Mouse (Mus musculus) hindbrain, postnatal 0 days (tissue): ENCODE data around the gene Fam187b. TPM values are rescaled to one million over a fixed set of nuclear protein-coding genes. Genes with fewer than 3 reads are reported as not detected.

Source experiments
- ATAC-seq: fragments of 200-750 bp; cut with Nextera tagmentation; 2 replicates; pipeline ENCODE4 v1.8.0; 2017; ENCODE audit warnings: mild to moderate bottlenecking, moderate TSS enrichment, moderate library complexity
- DNase-seq: peaks from one replicate; pipeline ENCODE4 v3.0.0-alpha.2; 2015; ENCODE audit warnings: low spot score
- H3K27ac ChIP-seq: fragments of 300-500 bp; sonication (generic); 2 replicates; pipeline ENCODE4 v1.5.1; 2014; ENCODE audit warnings: mild to moderate bottlenecking
- H3K27me3 ChIP-seq: fragments of 300-500 bp; sonication (generic); 2 replicates; pipeline ENCODE4 v1.6.1; 2014; ENCODE audit warnings: low read length, mixed read lengths; ENCODE audit not compliant: insufficient read depth
- H3K36me3 ChIP-seq: fragments of 300-500 bp; sonication (generic); 2 replicates; pipeline ENCODE4 v1.6.1; 2014; ENCODE audit warnings: low read length, mixed read lengths; ENCODE audit not compliant: insufficient read depth
- H3K4me1 ChIP-seq: fragments of 300-500 bp; sonication (generic); 2 replicates; pipeline ENCODE4 v1.6.1; 2014; ENCODE audit warnings: antibody characterized with exemption, low read length, mixed read lengths; ENCODE audit not compliant: insufficient read depth
- H3K4me2 ChIP-seq: fragments of 300-500 bp; sonication (generic); 2 replicates; pipeline ENCODE4 v1.6.1; 2014; ENCODE audit warnings: low read depth, mild to moderate bottlenecking, low read length, moderate library complexity, mixed read lengths
- H3K4me3 ChIP-seq: fragments of 300-500 bp; sonication (generic); 2 replicates; pipeline ENCODE4 v1.5.1; 2014; ENCODE audit warnings: low read length
- H3K9ac ChIP-seq: fragments of 300-500 bp; sonication (generic); replicated peaks from 2 replicates; pipeline ENCODE4 v1.6.1; 2014; ENCODE audit warnings: mild to moderate bottlenecking, low read length, moderate library complexity, mixed read lengths
- H3K9me3 ChIP-seq: fragments of 300-500 bp; sonication (generic); 2 replicates; pipeline ENCODE4 v1.6.1; 2016; ENCODE audit warnings: low read length, mixed read lengths
- CTCF ChIP-seq: IDR thresholded peaks from 2 replicates; pipeline ENCODE4 v1.5.1; 2016; ENCODE audit warnings: antibody characterized with exemption, control low read depth, low read depth
- WGBS: fragments of 180-500 bp; shearing (Covaris S2); extraction: QIAGEN DNeasy Blood & Tissue Kit; methylation state at CpG from one replicate; pipeline ENCODE4 v1.1.7; 2014; 5-methylcytosine and 5-hydroxymethylcytosine counted together
- polyA plus RNA-seq: library from polyadenylated mRNA; unstranded; fragments of >200 nt; fragmentation: Nextera tagmentation; extraction: Ambion mirVana; gene quantifications from 2 replicates; pipeline ENCODE4 v1.2.1, GENCODE M21; 2015
- total RNA-seq: library from RNA; depleted of rRNA; stranded (reverse); fragments of >200 nt; gene quantifications from 2 replicates; pipeline ENCODE4 v1.2.3, GENCODE M21; 2014

Fam187b gene
- total and polyA plus RNA-seq, 2 experiments from 2014 or later = 0.16 to 0.89 TPM

- no peak for ATAC-seq
- no peak for DNase-seq
- no peaks in the 10 kb centered on the region for H3K4me1 ChIP-seq
- TF ChIP-seq CTCF = no peak
- H3K27me3 ChIP-seq = no peaks in the 10 kb centered on the region
- H3K4me3 ChIP-seq = no peak overlapping the region
- no peak overlapping the region for H3K9ac ChIP-seq
- no peaks in the 10 kb centered on the region for H3K9me3 ChIP-seq
- no peaks in the 10 kb centered on the region for H3K36me3 ChIP-seq
- no peak overlapping the region for H3K27ac ChIP-seq
- 81% methylated on average over 4 of the region's 4 CpGs for WGBS
- no peak overlapping the region for H3K4me2 ChIP-seq
Measured at GRCm38 (mm10) chr7:30988519-30989162, 15.1 kb downstream of the Fam187b start.

DNA sequence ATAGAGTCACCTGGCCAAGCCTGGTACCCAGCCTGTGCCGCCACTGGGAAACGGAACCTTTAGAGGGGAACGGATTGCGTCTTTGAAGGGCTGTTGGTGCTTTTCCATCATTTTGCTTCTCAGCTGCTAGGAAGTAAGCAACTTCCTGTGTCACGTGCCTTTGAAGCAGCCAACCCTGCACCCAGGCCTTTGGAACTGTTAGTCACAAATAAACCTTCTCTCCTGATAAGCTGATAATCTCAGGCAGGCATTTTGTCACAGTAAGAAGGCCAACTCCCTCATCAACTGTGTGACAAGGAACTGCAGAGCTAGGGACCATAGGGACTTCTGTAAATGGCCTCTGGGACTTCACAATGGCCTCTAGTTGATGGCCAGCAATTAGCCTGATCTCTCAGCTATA lies 18.6 kb downstream of the Fam187b start:
- 82% methylated on average over 5 of the region's 5 CpGs for WGBS
- Histone ChIP-seq H3K4me2 (no peak overlapping the region), H3K27ac (no peak overlapping the region), H3K27me3 (no peaks in the 10 kb centered on the region), H3K4me1 (no peaks in the 10 kb centered on the region), H3K9ac (no peak overlapping the region), H3K9me3 (no peaks in the 10 kb centered on the region), H3K4me3 (no peak overlapping the region), H3K36me3 (no peaks in the 10 kb centered on the region)
- DNase-seq = no peak
- no peak for ATAC-seq
- no peak for TF ChIP-seq CTCF

DNA sequence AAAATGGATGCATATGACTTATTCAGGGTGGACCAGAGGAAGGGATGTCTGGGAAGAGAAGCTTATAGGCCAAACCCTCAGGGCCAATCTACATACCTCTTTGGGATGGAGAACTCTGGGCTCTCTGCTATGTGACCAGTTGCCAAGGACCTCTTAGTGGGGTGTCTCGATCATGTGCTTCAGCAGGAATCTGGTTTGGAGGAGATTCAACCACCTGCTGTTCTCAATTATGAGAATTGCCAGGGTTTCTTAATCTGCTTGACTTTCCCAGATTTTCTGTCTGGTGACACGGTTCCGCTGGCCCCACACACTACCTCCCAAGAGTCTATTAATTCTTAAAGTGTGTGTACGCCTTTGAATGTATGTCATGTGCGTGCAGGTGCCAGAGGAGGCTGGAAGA lies 20.4 kb downstream of the Fam187b start:
- Histone ChIP-seq H3K9ac (no peak overlapping the region), H3K27me3 (no peaks in the 10 kb centered on the region), H3K27ac (no peak overlapping the region), H3K9me3 (no peaks in the 10 kb centered on the region), H3K4me1 (no peaks in the 10 kb centered on the region), H3K4me3 (no peak overlapping the region), H3K36me3 (no peaks in the 10 kb centered on the region), H3K4me2 (no peak overlapping the region)
- ATAC-seq (no peak), DNase-seq (peak; percentile 26)
- TF ChIP-seq CTCF = no peak
- 55% methylated on average over 5 of the region's 5 CpGs for WGBS

- Histone ChIP-seq H3K4me3 (no peak overlapping the region), H3K9ac (no peak overlapping the region), H3K9me3 (no peaks in the 10 kb centered on the region), H3K4me2 (no peak overlapping the region), H3K4me1 (no peaks in the 10 kb centered on the region), H3K27me3 (no peaks in the 10 kb centered on the region), H3K36me3 (no peaks in the 10 kb centered on the region), H3K27ac (no peak overlapping the region)
- TF ChIP-seq CTCF = 0 out of 2 replicates have a peak, but pooled peaks have one; percentile 4
- WGBS = 92% methylated on average over 2 of the region's 2 CpGs
- ATAC-seq = no peak
- DNase-seq = no peak
Measured at GRCm38 (mm10) chr7:30996491-30996890, 22.9 kb downstream of the Fam187b start.

GRCm38 (mm10) chr7:31000505-31001020 lies 27.0 kb downstream of the Fam187b start:
- Histone ChIP-seq H3K4me1 (no peaks in the 10 kb centered on the region), H3K4me3 (no peak overlapping the region), H3K4me2 (no peak overlapping the region), H3K27me3 (no peaks in the 10 kb centered on the region), H3K9ac (no peak overlapping the region), H3K36me3 (no peaks in the 10 kb centered on the region), H3K27ac (no peak overlapping the region; the same call in 1 of the 2 replicates), H3K9me3 (no peaks in the 10 kb centered on the region)
- ATAC-seq = peak; percentile 58; the same call in 1 of the 2 replicates
- WGBS = 26% methylated on average over 7 of the region's 7 CpGs
- peak; percentile 75 for DNase-seq
- TF ChIP-seq CTCF = no peak

GRCm38 (mm10) chr7:31002650-31003049 lies 29.1 kb downstream of the Fam187b start:
- WGBS = 88% methylated on average over 8 of the region's 8 CpGs

GRCm38 (mm10) chr7:31007775-31008174 lies 34.2 kb downstream of the Fam187b start:
- H3K4me1 ChIP-seq = no peaks in the 10 kb centered on the region
- TF ChIP-seq CTCF = no peak
- H3K36me3 ChIP-seq = no peaks in the 10 kb centered on the region
- H3K4me3 ChIP-seq = no peak overlapping the region
- H3K4me2 ChIP-seq = no peak overlapping the region
- H3K9me3 ChIP-seq = no peaks in the 10 kb centered on the region
- no peak for ATAC-seq
- H3K9ac ChIP-seq = no peak overlapping the region
- WGBS = 100% methylated on average over 1 of the region's 1 CpGs
- no peak for DNase-seq
- no peak overlapping the region for H3K27ac ChIP-seq
- no peaks in the 10 kb centered on the region for H3K27me3 ChIP-seq

More at GRCm38 (mm10) chr7:31002650-31003049, 29.1 kb downstream of the Fam187b start:
- H3K9ac ChIP-seq = no peak overlapping the region
- no peaks in the 10 kb centered on the region for H3K9me3 ChIP-seq
- no peaks in the 10 kb centered on the region for H3K36me3 ChIP-seq
- no peaks in the 10 kb centered on the region for H3K27me3 ChIP-seq
- H3K27ac ChIP-seq = no peak overlapping the region
- H3K4me1 ChIP-seq = no peaks in the 10 kb centered on the region
- H3K4me3 ChIP-seq = no peak overlapping the region
- DNase-seq = no peak
- ATAC-seq = no peak
- no peak for TF ChIP-seq CTCF
- no peak overlapping the region for H3K4me2 ChIP-seq
